Mouse (Mus musculus): Measurements from ENCODE around the gene Hoxd1.

- TF ChIP-seq CTCF (IDR thresholded peaks at IDR 0.05; ENCODE audit: borderline replicate concordance, control insufficient read depth, extremely low read depth, insufficient read depth, low read length, poor library complexity) (no peak), POLR2A (IDR thresholded peaks at IDR 0.05; ENCODE audit: control insufficient read depth, extremely low read depth, insufficient read depth, low read length, poor library complexity) (no peak)
These were observed 9.6 kb upstream of the Hoxd1 start for GRCm38 (mm10) chr2:74753175-74753523.

Data from thymus, adult 2 months (tissue).